Mouse (Mus musculus): ENCODE measurements at regions not wholly inside any gene's neighbourhood (a gene's known extent, or its start where the extent isn't known, plus 50 kb on each side); places are given as distances from the start of the nearest gene placed in this dataset.

GRCm38 (mm10) chr17:48595418-48595963, 140.8 kb downstream of the Unc5cl start:
- TF ChIP-seq CTCF (IDR thresholded peaks at IDR 0.05) (no peak), EP300 (IDR thresholded peaks at IDR 0.05; ENCODE audit: insufficient read depth, low read depth, low read length) (no peak), POLR2A (IDR thresholded peaks at IDR 0.05; ENCODE audit: insufficient read depth, low read depth, low read length) (no peak)

All from heart, adult 2 months (tissue).